Mouse (Mus musculus) bone marrow macrophage, adult 2 months (primary cell): ENCODE measurements around the gene Rai14.

Experiments
- CTCF ChIP-seq: IDR thresholded peaks from 2 replicates; pipeline ENCODE4 v1.5.1; 2012; ENCODE audit warnings: low read depth, mild to moderate bottlenecking, low read length, moderate library complexity
- POLR2A ChIP-seq: IDR thresholded peaks from 2 replicates; pipeline ENCODE4 v1.6.1; 2012; ENCODE audit warnings: mild to moderate bottlenecking, low read depth, low read length, borderline replicate concordance

- TF ChIP-seq CTCF (no peak), POLR2A (no peak)
These were observed 24.2 kb downstream of the Rai14 start for GRCm38 (mm10) chr15:10690219-10690618.
